Mouse (Mus musculus): Measurements from ENCODE around the gene Fkbp5.

GRCm38 (mm10) chr17:28485446-28485948 is 31.8 kb downstream of the Fkbp5 start:
- TF ChIP-seq CTCF (IDR thresholded peaks at IDR 0.05; ENCODE audit: extremely low read depth, insufficient read depth, insufficient read length, insufficient replicate concordance) (no peak), POLR2A (IDR thresholded peaks at IDR 0.05; ENCODE audit: low read depth, low read length) (no peak)

Measured in spleen, adult 2 months (tissue).